Mouse (Mus musculus) kidney, adult 11 months (tissue): Measurements from ENCODE around the gene Klk15.

ENCODE experiments used
- DNase-seq: peaks from one replicate; pipeline ENCODE4 v3.0.0; 2022

Klk15 gene

GRCm38 (mm10) chr7:43985657-43986056, 52.1 kb downstream of the Klk15 start:
- DNase-seq = no peak
